Mouse (Mus musculus) embryonic fibroblast, embryonic 13.5 days (primary cell): Measurements from ENCODE around the gene Cfap97d1.

Experiments used
- CTCF ChIP-seq: IDR thresholded peaks from 2 replicates; pipeline ENCODE4 v1.5.1; 2011; ENCODE audit warnings: mild to moderate bottlenecking, control low read depth, low read length, moderate library complexity, borderline replicate concordance; ENCODE audit not compliant: insufficient read depth
- POLR2A ChIP-seq: IDR thresholded peaks from 2 replicates; pipeline ENCODE4 v1.6.1; 2011; ENCODE audit warnings: low read depth, mild to moderate bottlenecking, control low read depth, low read length, moderate library complexity

DNA sequence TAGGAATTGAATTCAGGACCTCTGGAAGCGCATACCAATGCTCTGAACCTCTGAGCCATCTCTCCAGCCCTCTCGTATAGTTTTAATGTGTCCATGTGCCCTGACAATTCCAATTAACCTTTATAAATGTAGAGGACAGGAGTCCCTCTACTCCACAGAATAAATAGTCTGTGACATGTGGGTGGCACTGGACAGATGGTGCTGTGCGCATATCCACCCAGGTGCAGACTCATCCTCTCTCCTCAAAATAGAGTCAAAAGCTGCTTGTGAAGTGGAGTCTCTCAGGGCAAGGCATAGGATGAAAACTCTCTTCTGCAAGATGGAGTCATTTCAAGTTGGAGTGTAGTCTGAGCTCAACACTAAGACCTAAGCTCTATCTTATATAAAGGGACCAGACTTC, 6.2 kb downstream of the Cfap97d1 start:
- no peak for TF ChIP-seq POLR2A
- TF ChIP-seq CTCF = no peak
